Mouse (Mus musculus): ENCODE measurements at regions not wholly inside any gene's neighbourhood (a gene's known extent, or its start where the extent isn't known, plus 50 kb on each side); places are given as distances from the start of the nearest gene placed in this dataset.

- no peak overlapping the region for H3K9ac ChIP-seq
- 0 out of 2 replicates have a peak, but pooled peaks cover 6% of the 10 kb centered on the region for H3K4me1 ChIP-seq (ENCODE audit: insufficient read depth)
- no peaks in the 10 kb centered on the region for H3K36me3 ChIP-seq (ENCODE audit: insufficient read depth)
- no peak overlapping the region for H3K27ac ChIP-seq (ENCODE audit: low read depth, low read length)
- H3K9me3 ChIP-seq (ENCODE audit: low read length): no peaks in the 10 kb centered on the region
- DNase-seq: no peak
- no peak for ATAC-seq
- no peak overlapping the region for H3K4me3 ChIP-seq (ENCODE audit: low read depth, low read length)
- H3K27me3 ChIP-seq (ENCODE audit: insufficient read depth, low read length): no peaks in the 10 kb centered on the region
- H3K4me2 ChIP-seq (ENCODE audit: low read depth): no peak overlapping the region
- WGBS: 59% methylated on average over 3 of the region's 3 CpGs
- TF ChIP-seq CTCF (IDR thresholded peaks at IDR 0.05; ENCODE audit: low read depth): no peak
Measured at GRCm38 (mm10) chr5:64599015-64599414, 204.2 kb upstream of the Klf3 start.

- Histone ChIP-seq H3K9ac (0 out of 2 replicates have a peak overlapping the region, but pooled peaks have one; percentile 6), H3K36me3 (ENCODE audit: insufficient read depth) (no peaks in the 10 kb centered on the region), H3K9me3 (ENCODE audit: low read length) (no peaks in the 10 kb centered on the region), H3K4me2 (ENCODE audit: low read depth) (peak overlapping the region; percentile 21), H3K4me1 (ENCODE audit: insufficient read depth) (0 out of 2 replicates have a peak, but pooled peaks cover 6% of the 10 kb centered on the region), H3K27me3 (ENCODE audit: insufficient read depth, low read length) (no peaks in the 10 kb centered on the region), H3K4me3 (ENCODE audit: low read depth, low read length) (no peak overlapping the region), H3K27ac (ENCODE audit: low read depth, low read length) (peak overlapping the region; percentile 45; the same call in 1 of the 2 replicates)
- 44% methylated on average over 13 of the region's 13 CpGs for WGBS
- TF ChIP-seq CTCF (IDR thresholded peaks at IDR 0.05; ENCODE audit: low read depth): no peak
- ATAC-seq (peak; percentile 73), DNase-seq (peak; percentile 53)
Measured at GRCm38 (mm10) chr5:64599865-64600288, 203.3 kb upstream of the Klf3 start.

- WGBS: 69% methylated on average over 7 of the region's 7 CpGs
- ATAC-seq: no peak
- 0 out of 2 replicates have a peak, but pooled peaks cover 2% of the 10 kb centered on the region for H3K4me1 ChIP-seq (ENCODE audit: insufficient read depth)
- H3K9me3 ChIP-seq (ENCODE audit: low read length): no peaks in the 10 kb centered on the region
- H3K4me2 ChIP-seq (ENCODE audit: low read depth): 0 out of 2 replicates have a peak overlapping the region, but pooled peaks have one; percentile 21
- no peaks in the 10 kb centered on the region for H3K36me3 ChIP-seq (ENCODE audit: insufficient read depth)
- H3K4me3 ChIP-seq (ENCODE audit: low read depth, low read length): no peak overlapping the region
- no peaks in the 10 kb centered on the region for H3K27me3 ChIP-seq (ENCODE audit: insufficient read depth, low read length)
- DNase-seq: no peak
- H3K27ac ChIP-seq (ENCODE audit: low read depth, low read length): no peak overlapping the region
- H3K9ac ChIP-seq: no peak overlapping the region
- TF ChIP-seq CTCF (IDR thresholded peaks at IDR 0.05; ENCODE audit: low read depth): no peak
Measured at GRCm38 (mm10) chr5:64600392-64600791, 202.8 kb upstream of the Klf3 start.

GRCm38 (mm10) chr5:64600811-64601210 is 202.4 kb upstream of the Klf3 start:
- Histone ChIP-seq H3K4me3 (ENCODE audit: low read depth, low read length) (no peak overlapping the region), H3K36me3 (ENCODE audit: insufficient read depth) (no peaks in the 10 kb centered on the region), H3K4me1 (ENCODE audit: insufficient read depth) (0 out of 2 replicates have a peak, but pooled peaks cover 2% of the 10 kb centered on the region), H3K27ac (ENCODE audit: low read depth, low read length) (no peak overlapping the region), H3K4me2 (ENCODE audit: low read depth) (0 out of 2 replicates have a peak overlapping the region, but pooled peaks have one; percentile 21), H3K27me3 (ENCODE audit: insufficient read depth, low read length) (no peaks in the 10 kb centered on the region), H3K9me3 (ENCODE audit: low read length) (no peaks in the 10 kb centered on the region), H3K9ac (no peak overlapping the region)
- DNase-seq (no peak), ATAC-seq (no peak)
- WGBS: 77% methylated on average over 2 of the region's 2 CpGs
- no peak for TF ChIP-seq CTCF (IDR thresholded peaks at IDR 0.05; ENCODE audit: low read depth)

GRCm38 (mm10) chr5:64601285-64601684 is 201.9 kb upstream of the Klf3 start:
- Histone ChIP-seq H3K27me3 (ENCODE audit: insufficient read depth, low read length) (no peaks in the 10 kb centered on the region), H3K9me3 (ENCODE audit: low read length) (no peaks in the 10 kb centered on the region), H3K4me3 (ENCODE audit: low read depth, low read length) (no peak overlapping the region), H3K27ac (ENCODE audit: low read depth, low read length) (no peak overlapping the region), H3K4me1 (ENCODE audit: insufficient read depth) (0 out of 2 replicates have a peak, but pooled peaks cover 2% of the 10 kb centered on the region), H3K4me2 (ENCODE audit: low read depth) (no peak overlapping the region), H3K9ac (no peak overlapping the region), H3K36me3 (ENCODE audit: insufficient read depth) (no peaks in the 10 kb centered on the region)
- no peak for ATAC-seq
- no peak for TF ChIP-seq CTCF (IDR thresholded peaks at IDR 0.05; ENCODE audit: low read depth)
- no peak for DNase-seq
- 81% methylated on average over 8 of the region's 8 CpGs for WGBS

GRCm38 (mm10) chr5:64601832-64602231 is 201.4 kb upstream of the Klf3 start:
- ATAC-seq (no peak), DNase-seq (no peak)
- Histone ChIP-seq H3K27me3 (ENCODE audit: insufficient read depth, low read length) (no peaks in the 10 kb centered on the region), H3K36me3 (ENCODE audit: insufficient read depth) (no peaks in the 10 kb centered on the region), H3K4me2 (ENCODE audit: low read depth) (no peak overlapping the region), H3K4me3 (ENCODE audit: low read depth, low read length) (no peak overlapping the region), H3K9me3 (ENCODE audit: low read length) (no peaks in the 10 kb centered on the region), H3K9ac (no peak overlapping the region), H3K4me1 (ENCODE audit: insufficient read depth) (0 out of 2 replicates have a peak, but pooled peaks cover 2% of the 10 kb centered on the region), H3K27ac (ENCODE audit: low read depth, low read length) (no peak overlapping the region)
- no peak for TF ChIP-seq CTCF (IDR thresholded peaks at IDR 0.05; ENCODE audit: low read depth)
- 80% methylated on average over 5 of the region's 5 CpGs for WGBS

GRCm38 (mm10) chr5:64602356-64602936 is 200.7 kb upstream of the Klf3 start:
- no peak overlapping the region for H3K27ac ChIP-seq (ENCODE audit: low read depth, low read length)
- H3K27me3 ChIP-seq (ENCODE audit: insufficient read depth, low read length): no peaks in the 10 kb centered on the region
- no peak for TF ChIP-seq CTCF (IDR thresholded peaks at IDR 0.05; ENCODE audit: low read depth)
- WGBS: 85% methylated on average over 8 of the region's 8 CpGs
- H3K36me3 ChIP-seq (ENCODE audit: insufficient read depth): no peaks in the 10 kb centered on the region
- no peaks in the 10 kb centered on the region for H3K9me3 ChIP-seq (ENCODE audit: low read length)
- no peak overlapping the region for H3K9ac ChIP-seq
- H3K4me2 ChIP-seq (ENCODE audit: low read depth): no peak overlapping the region
- H3K4me1 ChIP-seq (ENCODE audit: insufficient read depth): 0 out of 2 replicates have a peak, but pooled peaks cover 2% of the 10 kb centered on the region
- DNase-seq (no peak), ATAC-seq (no peak)
- H3K4me3 ChIP-seq (ENCODE audit: low read depth, low read length): no peak overlapping the region

Data from forebrain, postnatal 0 days (tissue).